Mouse (Mus musculus): Measurements from ENCODE around the gene 1700020A23Rik.

The 1700020A23Rik gene

GRCm38 (mm10) chr2:130450434-130450796, 45.4 kb downstream of the 1700020A23Rik start:
- DNase-seq (ENCODE audit: low spot score): no peak

- no peak for DNase-seq (ENCODE audit: low spot score)
These were observed 46.1 kb downstream of the 1700020A23Rik start for GRCm38 (mm10) chr2:130451086-130451726.

GRCm38 (mm10) chr2:130451727-130452090, 46.6 kb downstream of the 1700020A23Rik start:
- DNase-seq (ENCODE audit: low spot score): no peak

GRCm38 (mm10) chr2:130452266-130452665, 47.2 kb downstream of the 1700020A23Rik start:
- DNase-seq (ENCODE audit: low spot score): no peak

- no peak for DNase-seq (ENCODE audit: low spot score)
These were observed 48.4 kb downstream of the 1700020A23Rik start for GRCm38 (mm10) chr2:130453421-130453820.

GRCm38 (mm10) chr2:130454748-130455370, 49.8 kb downstream of the 1700020A23Rik start:
- no peak for DNase-seq (ENCODE audit: low spot score)

All from embryo, embryonic 10.5 days (tissue).